Mouse (Mus musculus): Measurements from ENCODE around the gene Wdr5b. TPM values are rescaled to one million over a fixed set of nuclear protein-coding genes. Genes with fewer than 3 reads are reported as not detected.

The Wdr5b gene
- polyA plus RNA-seq, 1 experiment from 2014 or later, result 11.9 TPM

DNA sequence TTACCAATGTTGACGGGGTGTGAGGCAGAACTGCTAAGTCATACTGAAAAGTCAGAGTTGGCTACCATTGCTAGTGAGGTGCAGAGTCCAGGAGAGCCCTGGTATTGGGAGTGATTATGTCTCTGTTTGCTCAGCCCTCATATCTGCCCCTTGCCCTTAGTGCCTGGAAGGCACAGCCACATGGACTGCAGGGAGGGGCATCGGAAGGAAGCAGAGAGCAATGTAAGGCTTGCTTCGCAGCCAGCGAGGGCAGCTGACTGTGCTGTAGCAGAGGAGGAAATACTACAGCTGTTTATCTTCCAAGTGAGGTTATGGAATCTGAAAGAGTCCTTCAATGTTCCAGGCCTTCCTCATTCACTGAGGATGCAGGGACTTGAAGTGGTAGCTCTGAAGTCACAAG, 46.9 kb downstream of the Wdr5b start:
- ATAC-seq, result no peak

GRCm38 (mm10) chr16:36089065-36089464, 48.1 kb downstream of the Wdr5b start:
- Histone ChIP-seq H3K36me3 (ENCODE audit: control insufficient read depth, insufficient read depth, low read length) (0 out of 2 replicates have a peak, but pooled peaks cover 8% of the 10 kb centered on the region), H3K9ac (ENCODE audit: low read depth, low read length) (no peak overlapping the region), H3K27ac (ENCODE audit: low read depth, low read length) (no peak overlapping the region), H3K9me3 (ENCODE audit: control insufficient read depth, low read length) (no peaks in the 10 kb centered on the region), H3K4me2 (ENCODE audit: low read length) (no peak overlapping the region), H3K27me3 (replicated peaks; ENCODE audit: control insufficient read depth, insufficient read depth, low read length) (no peaks in the 10 kb centered on the region), H3K4me1 (ENCODE audit: control insufficient read depth, insufficient read depth, low read depth, low read length) (no peaks in the 10 kb centered on the region), H3K4me3 (ENCODE audit: low read length) (no peak overlapping the region)
- 87% methylated on average over 7 of the region's 7 CpGs for WGBS
- ATAC-seq, result no peak

More for the DNA sequence above, 46.9 kb downstream of the Wdr5b start:
- H3K4me1 ChIP-seq (ENCODE audit: control insufficient read depth, insufficient read depth, low read depth, low read length), result no peaks in the 10 kb centered on the region
- no peaks in the 10 kb centered on the region for H3K27me3 ChIP-seq (replicated peaks; ENCODE audit: control insufficient read depth, insufficient read depth, low read length)
- no peak overlapping the region for H3K9ac ChIP-seq (ENCODE audit: low read depth, low read length)
- no peak overlapping the region for H3K4me2 ChIP-seq (ENCODE audit: low read length)
- H3K27ac ChIP-seq (ENCODE audit: low read depth, low read length), result no peak overlapping the region
- whole genome bisulfite sequencing, result 86% methylated on average over 4 of the region's 4 CpGs
- no peak overlapping the region for H3K4me3 ChIP-seq (ENCODE audit: low read length)
- 0 out of 2 replicates have a peak, but pooled peaks cover 8% of the 10 kb centered on the region for H3K36me3 ChIP-seq (ENCODE audit: control insufficient read depth, insufficient read depth, low read length)
- H3K9me3 ChIP-seq (ENCODE audit: control insufficient read depth, low read length), result no peaks in the 10 kb centered on the region

DNA sequence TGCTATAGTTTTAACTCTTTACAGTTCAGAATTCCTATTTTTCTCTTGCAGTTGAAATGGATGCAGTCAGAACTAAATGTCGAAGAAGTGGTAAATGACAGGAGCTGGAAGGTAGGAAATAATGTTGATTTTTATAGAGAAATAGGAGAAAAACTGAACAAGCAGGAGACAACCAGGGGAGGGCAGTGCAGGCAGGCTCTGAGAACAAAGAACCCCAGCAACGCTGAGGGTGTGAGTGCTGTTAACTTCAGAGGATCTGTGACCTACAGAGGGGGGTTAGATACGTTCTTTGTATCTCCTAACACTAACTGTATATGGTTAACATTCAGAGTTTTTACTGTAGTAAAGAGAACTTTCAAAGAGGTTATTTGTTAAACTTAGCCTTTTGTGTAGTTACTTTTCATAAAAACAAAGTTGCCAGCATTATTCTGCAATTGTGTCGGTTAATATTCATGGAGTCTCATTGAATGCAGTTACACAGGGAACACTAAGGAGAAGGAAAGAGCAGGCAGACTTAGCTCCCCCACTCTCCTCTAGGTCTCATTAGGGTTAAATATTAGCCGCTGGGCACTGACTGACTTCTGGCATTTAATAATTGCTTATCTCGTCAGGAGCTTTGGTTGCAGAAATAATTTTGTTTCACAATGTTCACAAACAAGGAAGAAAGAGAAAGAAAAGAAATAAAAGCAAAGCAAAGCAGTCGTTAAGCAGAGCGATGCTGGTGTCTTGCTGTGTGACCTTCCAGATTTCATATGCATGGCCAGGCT, 49.0 kb downstream of the Wdr5b start:
- H3K9me3 ChIP-seq (ENCODE audit: control insufficient read depth, low read length), result no peaks in the 10 kb centered on the region
- 74% methylated on average over 8 of the region's 8 CpGs for WGBS
- no peak overlapping the region for H3K9ac ChIP-seq (ENCODE audit: low read depth, low read length)
- H3K36me3 ChIP-seq (ENCODE audit: control insufficient read depth, insufficient read depth, low read length), result 0 out of 2 replicates have a peak, but pooled peaks cover 8% of the 10 kb centered on the region
- H3K27ac ChIP-seq (ENCODE audit: low read depth, low read length), result no peak overlapping the region
- H3K4me3 ChIP-seq (ENCODE audit: low read length), result no peak overlapping the region
- H3K4me2 ChIP-seq (ENCODE audit: low read length), result no peak overlapping the region
- H3K4me1 ChIP-seq (ENCODE audit: control insufficient read depth, insufficient read depth, low read depth, low read length), result no peaks in the 10 kb centered on the region
- no peak for ATAC-seq
- H3K27me3 ChIP-seq (replicated peaks; ENCODE audit: control insufficient read depth, insufficient read depth, low read length), result no peaks in the 10 kb centered on the region

DNA sequence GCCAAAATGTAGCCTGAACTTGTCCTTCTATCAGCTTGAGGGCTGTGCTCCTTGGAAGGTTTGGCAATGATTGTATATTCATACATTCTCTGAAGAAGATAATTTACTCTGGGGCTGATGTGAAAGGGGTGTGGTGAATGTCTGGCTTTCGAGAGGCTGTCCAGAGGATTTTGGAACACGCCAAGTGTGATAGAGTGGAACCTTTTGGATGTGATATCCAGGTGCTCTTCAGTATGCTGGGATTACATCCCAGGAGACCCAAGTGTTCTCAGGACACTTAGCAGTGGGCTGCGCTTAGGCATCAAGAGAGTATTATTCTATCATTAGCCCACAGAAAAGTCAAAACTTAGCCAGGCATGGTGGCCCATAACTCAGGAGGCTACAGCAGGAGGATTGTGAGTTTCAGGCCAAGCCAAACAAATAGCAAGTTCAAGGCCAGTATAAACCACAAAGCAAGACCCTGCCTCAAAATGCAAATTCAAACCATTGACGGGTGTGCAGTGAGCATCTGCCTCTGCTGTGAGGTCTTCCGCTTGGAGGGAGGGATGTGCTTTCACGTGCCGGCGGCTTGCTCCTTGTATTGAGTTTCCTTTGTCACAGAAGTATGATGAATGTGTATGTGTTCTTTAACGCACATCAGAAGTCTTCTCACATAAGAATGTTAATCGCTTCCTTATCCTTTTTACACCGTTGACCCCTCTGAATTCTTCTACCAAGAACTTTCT, 50.0 kb downstream of the Wdr5b start:
- Histone ChIP-seq H3K9ac (ENCODE audit: low read depth, low read length) (no peak overlapping the region), H3K4me2 (ENCODE audit: low read length) (no peak overlapping the region), H3K4me3 (ENCODE audit: low read length) (no peak overlapping the region), H3K27me3 (replicated peaks; ENCODE audit: control insufficient read depth, insufficient read depth, low read length) (no peaks in the 10 kb centered on the region), H3K36me3 (ENCODE audit: control insufficient read depth, insufficient read depth, low read length) (0 out of 2 replicates have a peak, but pooled peaks cover 5% of the 10 kb centered on the region), H3K27ac (ENCODE audit: low read depth, low read length) (no peak overlapping the region), H3K4me1 (ENCODE audit: control insufficient read depth, insufficient read depth, low read depth, low read length) (no peaks in the 10 kb centered on the region), H3K9me3 (ENCODE audit: control insufficient read depth, low read length) (no peaks in the 10 kb centered on the region)
- WGBS, result 83% methylated on average over 11 of the region's 11 CpGs
- ATAC-seq, result no peak

Other genes starting within 250 kb of the Wdr5b start
- gene Parp14, start 169.6 kb upstream of the Wdr5b start, polyA plus RNA-seq (2015; fragmentation: Nextera tagmentation; extraction: Ambion mirVana), result 0.34 and 0.53 TPM in 2 replicates
- gene Parp9, start 102.7 kb upstream of the Wdr5b start, polyA plus RNA-seq (2015; fragmentation: Nextera tagmentation; extraction: Ambion mirVana), result 1.8 and 2.2 TPM in 2 replicates
- gene Dtx3l, start 102.0 kb upstream of the Wdr5b start, polyA plus RNA-seq (2015; fragmentation: Nextera tagmentation; extraction: Ambion mirVana), result 1.4 and 1.5 TPM in 2 replicates
- 64.3 and 80.6 TPM in 2 replicates for gene Kpna1, start 62.4 kb upstream of the Wdr5b start, polyA plus RNA-seq (2015; fragmentation: Nextera tagmentation; extraction: Ambion mirVana)
- gene Fam162a, start 30.4 kb downstream of the Wdr5b start, polyA plus RNA-seq (2015; fragmentation: Nextera tagmentation; extraction: Ambion mirVana), result 136 and 144 TPM in 2 replicates
- gene Ccdc58, start 30.5 kb downstream of the Wdr5b start, polyA plus RNA-seq (2015; fragmentation: Nextera tagmentation; extraction: Ambion mirVana), result 29.1 and 29.6 TPM in 2 replicates
- not detected in 2 replicates for gene Csta1, start 90.1 kb downstream of the Wdr5b start, polyA plus RNA-seq (2015; fragmentation: Nextera tagmentation; extraction: Ambion mirVana)
- not detected in 2 replicates for gene Stfa2l1, start 115.6 kb downstream of the Wdr5b start, polyA plus RNA-seq (2015; fragmentation: Nextera tagmentation; extraction: Ambion mirVana)
- gene Gm5483, start 143.0 kb downstream of the Wdr5b start, polyA plus RNA-seq (2015; fragmentation: Nextera tagmentation; extraction: Ambion mirVana), result 0.98 TPM in 1 of 2 replicates, not detected in the other
- not detected in 2 replicates for gene Gm5416, start 169.2 kb downstream of the Wdr5b start, polyA plus RNA-seq (2015; fragmentation: Nextera tagmentation; extraction: Ambion mirVana)
- 0.56 TPM in 1 of 2 replicates, not detected in the other for gene 2010005H15Rik, start 180.3 kb downstream of the Wdr5b start, polyA plus RNA-seq (2015; fragmentation: Nextera tagmentation; extraction: Ambion mirVana)
- 1.2 and 1.3 TPM in 2 replicates for gene Stfa1, start 235.8 kb downstream of the Wdr5b start, polyA plus RNA-seq (2015; fragmentation: Nextera tagmentation; extraction: Ambion mirVana)

Data from hindbrain, embryonic 16.5 days (tissue).